Mouse (Mus musculus) embryonic facial prominence, embryonic 11.5 days (tissue): Measurements from ENCODE around the gene Arl14ep. TPM values are rescaled to one million over a fixed set of nuclear protein-coding genes. Genes with fewer than 3 reads are reported as not detected.

Experiments
- ATAC-seq: fragments of 200-750 bp; cut with Nextera tagmentation; replicated peaks from 2 replicates; pipeline ENCODE4 v1.8.0; 2017; ENCODE audit warnings: low read depth; ENCODE audit not compliant: insufficient number of reproducible peaks, low FRiP score, low TSS enrichment
- DNase-seq: peaks from one replicate; pipeline ENCODE4 v3.0.0-alpha.2; 2015; ENCODE audit warnings: low spot score
- H3K27ac ChIP-seq: fragments of 300-500 bp; sonication (generic); replicated peaks from 2 replicates; pipeline ENCODE4 v1.5.1; 2014; ENCODE audit warnings: mild to moderate bottlenecking, low read depth, low read length, control low read depth
- H3K27me3 ChIP-seq: fragments of 300-500 bp; sonication (generic); 2 replicates; pipeline ENCODE4 v1.6.1; 2014; ENCODE audit warnings: mild to moderate bottlenecking, low read length, moderate library complexity, mixed read lengths; ENCODE audit not compliant: control insufficient read depth, insufficient read depth
- H3K36me3 ChIP-seq: fragments of 300-500 bp; sonication (generic); replicated peaks from 2 replicates; pipeline ENCODE4 v1.6.1; 2014; ENCODE audit warnings: low read depth, mild to moderate bottlenecking, low read length, moderate library complexity, mixed read lengths; ENCODE audit not compliant: control insufficient read depth, insufficient read depth
- H3K4me1 ChIP-seq: fragments of 300-500 bp; sonication (generic); 2 replicates; pipeline ENCODE4 v1.6.1; 2014; ENCODE audit warnings: low read length, mixed read lengths; ENCODE audit not compliant: control insufficient read depth, insufficient read depth
- H3K4me2 ChIP-seq: fragments of 300-500 bp; sonication (generic); 2 replicates; pipeline ENCODE4 v1.6.1; 2014; ENCODE audit warnings: low read depth, mild to moderate bottlenecking, control low read depth, low read length, moderate library complexity
- H3K4me3 ChIP-seq: fragments of 300-500 bp; sonication (generic); 2 replicates; pipeline ENCODE4 v1.5.1; 2014; ENCODE audit warnings: low read depth, low read length, control low read depth
- H3K9ac ChIP-seq: fragments of 300-500 bp; sonication (generic); replicated peaks from 2 replicates; pipeline ENCODE4 v1.6.1; 2014; ENCODE audit warnings: mild to moderate bottlenecking, control low read depth, low read length
- H3K9me3 ChIP-seq: fragments of 300-500 bp; sonication (generic); replicated peaks from 2 replicates; pipeline ENCODE4 v1.6.1; 2016; ENCODE audit warnings: mild to moderate bottlenecking, low read length, inconsistent platforms, mixed read lengths; ENCODE audit not compliant: control insufficient read depth
- WGBS: fragments of 180-500 bp; shearing (Covaris S2); extraction: QIAGEN DNeasy Blood & Tissue Kit; methylation state at CpG from one replicate; pipeline ENCODE4 v1.1.7; 2014; 5-methylcytosine and 5-hydroxymethylcytosine counted together
- polyA plus RNA-seq: library from polyadenylated mRNA; unstranded; fragments of >200 nt; fragmentation: Nextera tagmentation; extraction: Ambion mirVana; gene quantifications from 2 replicates; pipeline ENCODE4 v1.2.1, GENCODE M21; 2014

The Arl14ep gene
- polyA plus RNA-seq, 1 experiment from 2014 or later, result 71.3 TPM

GRCm38 (mm10) chr2:106954975-106955374 lies 19.2 kb downstream of the Arl14ep start:
- H3K4me1 ChIP-seq, result no peaks in the 10 kb centered on the region
- no peaks in the 10 kb centered on the region for H3K9me3 ChIP-seq
- H3K4me2 ChIP-seq, result no peak overlapping the region
- H3K27me3 ChIP-seq, result no peaks in the 10 kb centered on the region
- ATAC-seq (no peak), DNase-seq (peak; percentile 19)
- no peak overlapping the region for H3K9ac ChIP-seq
- H3K36me3 ChIP-seq, result no peaks in the 10 kb centered on the region
- WGBS, result 39% methylated on average over 6 of the region's 6 CpGs
- no peak overlapping the region for H3K4me3 ChIP-seq
- H3K27ac ChIP-seq, result no peak overlapping the region

GRCm38 (mm10) chr2:106942451-106942850 lies 31.8 kb downstream of the Arl14ep start:
- Histone ChIP-seq H3K36me3 (no peaks in the 10 kb centered on the region), H3K9ac (no peak overlapping the region), H3K9me3 (no peaks in the 10 kb centered on the region), H3K27ac (no peak overlapping the region), H3K4me1 (no peaks in the 10 kb centered on the region), H3K27me3 (no peaks in the 10 kb centered on the region), H3K4me3 (no peak overlapping the region), H3K4me2 (no peak overlapping the region)
- no peak for DNase-seq
- no peak for ATAC-seq
- WGBS, result 90% methylated on average over 1 of the region's 1 CpGs

GRCm38 (mm10) chr2:106935681-106936080 lies 38.5 kb downstream of the Arl14ep start:
- Histone ChIP-seq H3K4me2 (no peak overlapping the region), H3K27me3 (no peaks in the 10 kb centered on the region), H3K4me3 (no peak overlapping the region), H3K4me1 (no peaks in the 10 kb centered on the region), H3K36me3 (no peaks in the 10 kb centered on the region), H3K9ac (no peak overlapping the region), H3K27ac (no peak overlapping the region), H3K9me3 (no peaks in the 10 kb centered on the region)
- no peak for ATAC-seq
- 88% methylated on average over 2 of the region's 2 CpGs for WGBS
- no peak for DNase-seq

DNA sequence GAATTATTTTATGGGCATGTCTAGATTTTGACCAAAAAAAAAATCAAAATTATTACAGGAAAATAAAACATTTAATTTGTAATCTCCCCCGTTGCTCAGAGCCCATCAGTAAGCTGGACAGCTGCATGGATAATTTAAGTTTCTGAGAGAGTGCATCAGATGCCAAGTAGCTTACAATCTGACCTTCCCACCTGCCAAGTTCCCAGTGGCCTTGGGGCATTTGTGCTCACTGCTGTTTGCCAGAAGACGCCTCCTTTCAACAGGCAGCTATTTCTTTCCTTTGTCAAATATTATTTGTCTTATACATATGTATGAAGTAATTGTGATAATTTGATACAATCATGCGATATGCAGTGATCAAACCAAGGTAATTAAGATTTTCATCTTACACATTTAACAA lies 44.3 kb downstream of the Arl14ep start:
- Histone ChIP-seq H3K4me2 (no peak overlapping the region), H3K4me3 (no peak overlapping the region), H3K27me3 (no peaks in the 10 kb centered on the region), H3K36me3 (no peaks in the 10 kb centered on the region), H3K9me3 (no peaks in the 10 kb centered on the region), H3K9ac (no peak overlapping the region), H3K27ac (no peak overlapping the region), H3K4me1 (no peaks in the 10 kb centered on the region)
- no peak for DNase-seq
- WGBS, result 64% methylated on average over 3 of the region's 3 CpGs
- ATAC-seq, result no peak

Other genes starting within 250 kb of the Arl14ep start
- gene Fshb, start 85.2 kb upstream of the Arl14ep start, polyA plus RNA-seq, result not detected in 2 replicates